Mouse (Mus musculus): Measurements from ENCODE around the gene Dcpp1. TPM values are rescaled to one million over a fixed set of nuclear protein-coding genes. Genes with fewer than 3 reads are reported as not detected.

The Dcpp1 gene
- 0.23 TPM in 1 of 2 replicates, not detected in the other for polyA plus RNA-seq (2012; rRNA removed)

DNA sequence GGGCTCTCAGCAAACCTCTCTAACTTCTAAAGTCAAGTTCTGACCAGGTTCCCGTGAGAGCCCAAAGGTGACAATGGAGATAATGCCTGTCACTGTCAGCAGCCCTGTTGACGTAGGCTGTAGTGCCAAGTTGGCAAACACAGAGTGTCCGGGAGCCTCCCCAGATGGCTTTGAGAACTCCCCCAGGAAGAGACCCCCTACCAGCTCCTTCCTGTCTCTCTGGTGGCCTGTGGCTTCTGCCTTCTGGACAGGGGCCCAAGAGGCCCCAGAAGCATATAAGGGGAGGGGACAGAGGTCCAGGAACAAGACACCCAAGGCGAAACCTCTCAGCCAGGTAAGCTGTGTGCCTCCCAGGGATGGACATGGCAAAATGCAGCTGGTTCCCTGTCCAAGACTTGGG lies at the start of gene Dcpp1, which contains the start of gene Dcpp2:
Gene Dcpp1, plus strand, starts transcription at position 301 of the 400 bp plus-strand sequence.
Gene Dcpp2, plus strand, starts transcription at position 305 of the 400 bp plus-strand sequence.

DNA sequence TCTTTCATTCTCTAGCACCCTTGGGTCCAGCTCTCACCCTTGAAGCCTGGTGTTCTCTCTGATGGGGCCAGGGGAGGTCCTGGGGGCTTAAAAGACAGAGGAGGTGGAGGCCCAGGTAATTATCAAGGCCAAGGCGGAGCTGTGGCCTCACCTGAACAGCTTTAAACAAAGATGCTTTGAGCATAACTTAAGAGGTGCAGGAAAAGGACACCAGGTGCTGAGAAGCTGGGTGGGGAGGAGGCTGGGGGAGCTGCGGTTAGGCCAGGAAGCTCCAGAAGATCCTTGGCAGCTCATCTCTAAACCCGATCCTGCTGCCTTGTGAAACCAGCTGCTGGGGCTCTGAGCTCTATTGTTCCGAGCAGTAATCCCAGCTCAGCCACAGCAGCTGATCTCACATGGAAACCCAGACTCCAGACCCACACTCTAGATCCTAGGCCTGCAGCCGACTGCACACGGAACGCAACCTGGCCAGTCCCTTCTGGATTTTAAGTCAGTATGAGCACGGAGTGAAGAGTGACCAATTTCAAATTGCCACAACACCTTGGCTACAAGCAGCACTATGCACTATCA lies 44.6 kb upstream of the Dcpp1 start, which contains the start of gene Prss33:
Gene Prss33, minus strand, starts transcription at position 51 of the 570 bp plus-strand sequence.

DNA sequence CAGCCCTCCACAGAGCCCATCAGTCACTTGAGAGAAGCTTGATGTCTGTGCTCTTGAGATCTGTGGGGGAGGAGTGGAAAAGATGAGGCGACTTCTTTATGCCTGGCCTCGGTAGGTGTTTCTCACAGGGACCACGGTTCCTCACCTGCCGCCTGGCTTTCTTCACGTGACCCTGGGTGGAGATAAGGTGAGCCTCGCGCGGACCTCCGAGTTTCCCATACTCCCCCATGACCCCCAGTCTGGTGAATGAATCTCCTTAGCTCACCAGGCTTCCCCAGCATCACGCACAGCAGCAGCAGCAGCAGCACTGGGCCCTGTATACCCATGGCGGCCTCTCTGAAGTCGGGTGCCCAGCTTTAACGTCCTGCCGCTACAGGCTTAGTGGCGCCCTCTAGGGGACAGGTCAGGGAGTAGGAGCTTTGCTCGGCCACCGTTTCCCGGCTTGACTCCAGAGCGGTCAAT lies 36.8 kb upstream of the Dcpp1 start, which contains the start of the genes Prss32 and Prss41:
Gene Prss32, plus strand, starts transcription at position 44 of the 462 bp plus-strand sequence.
Gene Prss41, minus strand, starts transcription at position 361 of the 462 bp plus-strand sequence.

DNA sequence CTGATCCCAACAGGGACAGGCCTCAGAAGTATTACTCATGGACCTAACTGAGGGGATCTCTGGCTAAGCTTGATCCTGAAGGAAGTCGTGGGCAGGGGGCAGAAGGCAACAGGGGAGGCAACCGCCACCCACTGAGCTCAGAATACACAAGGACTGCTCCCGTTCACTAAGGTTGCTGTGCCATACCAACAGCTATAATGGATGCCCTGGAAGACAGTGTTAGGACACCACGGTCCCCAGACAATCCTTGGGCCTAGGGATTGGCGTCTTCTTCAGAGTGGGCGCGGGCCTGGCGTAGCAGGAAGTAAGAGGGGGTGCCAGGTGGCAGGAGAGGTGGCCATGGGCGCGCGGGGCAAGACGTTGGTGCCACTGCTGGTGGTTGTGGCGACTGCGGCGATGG lies 12.9 kb upstream of the Dcpp1 start, which contains the start of gene Prss21:
Gene Prss21, plus strand, starts transcription at position 301 of the 400 bp plus-strand sequence.

GRCm38 (mm10) chr17:23917158-23917557 lies 36.5 kb downstream of the Dcpp1 start, which contains the start of gene Dcpp3:
Gene Dcpp3, plus strand, starts transcription at chr17:23917458.

Other genes with a start within 250 kb of the Dcpp1 start
- 1.3 and 1.7 TPM in 2 replicates for gene Mmp25, start 235.6 kb upstream of the Dcpp1 start, polyA plus RNA-seq (2012; rRNA removed)
- 0.15 and 0.43 TPM in 2 replicates for gene Bicdl2, start 220.4 kb upstream of the Dcpp1 start, polyA plus RNA-seq (2012; rRNA removed)
- gene Hcfc1r1, start 207.3 kb upstream of the Dcpp1 start, polyA plus RNA-seq (2012; rRNA removed) = 82.1 and 90.1 TPM in 2 replicates
- 47.0 and 47.3 TPM in 2 replicates for gene Thoc6, start 207.0 kb upstream of the Dcpp1 start, polyA plus RNA-seq (2012; rRNA removed)
- gene Tnfrsf12a, start 203.4 kb upstream of the Dcpp1 start, polyA plus RNA-seq (2012; rRNA removed) = 2.6 and 4.7 TPM in 2 replicates
- gene Cldn6, start 201.6 kb upstream of the Dcpp1 start, polyA plus RNA-seq (2012; rRNA removed) = 0.39 and 7.4 TPM in 2 replicates
- 0.92 and 2.9 TPM in 2 replicates for gene Cldn9, start 196.8 kb upstream of the Dcpp1 start, polyA plus RNA-seq (2012; rRNA removed)
- 0.15 and 0.78 TPM in 2 replicates for gene 1520401A03Rik, start 158.1 kb upstream of the Dcpp1 start, polyA plus RNA-seq (2012; rRNA removed)
- 38.5 and 40.6 TPM in 2 replicates for gene Pkmyt1, start 154.5 kb upstream of the Dcpp1 start, polyA plus RNA-seq (2012; rRNA removed)
- gene Paqr4, start 140.0 kb upstream of the Dcpp1 start, polyA plus RNA-seq (2012; rRNA removed) = 23.6 and 25.2 TPM in 2 replicates
- gene Kremen2, start 135.0 kb upstream of the Dcpp1 start, polyA plus RNA-seq (2012; rRNA removed) = 1.1 and 6.0 TPM in 2 replicates
- gene Flywch1, start 109.3 kb upstream of the Dcpp1 start, polyA plus RNA-seq (2012; rRNA removed) = 97.4 and 99.1 TPM in 2 replicates
- 44.8 and 54.5 TPM in 2 replicates for gene Flywch2, start 94.8 kb upstream of the Dcpp1 start, polyA plus RNA-seq (2012; rRNA removed)
- 634 and 697 TPM in 2 replicates for gene Srrm2, start 90.3 kb upstream of the Dcpp1 start, polyA plus RNA-seq (2012; rRNA removed)
- 905 and 997 TPM in 2 replicates for gene Elob, start 51.7 kb upstream of the Dcpp1 start, polyA plus RNA-seq (2012; rRNA removed)
- 0.31 and 0.74 TPM in 2 replicates for gene Prss33, start 44.8 kb upstream of the Dcpp1 start, polyA plus RNA-seq (2012; rRNA removed)
- gene Prss32, start 37.0 kb upstream of the Dcpp1 start, polyA plus RNA-seq (2012; rRNA removed) = 0.10 and 0.16 TPM in 2 replicates
- gene Prss41, start 36.7 kb upstream of the Dcpp1 start, polyA plus RNA-seq (2012; rRNA removed) = 1.9 TPM in 2 replicates
- not detected in 2 replicates for gene Prss21, start 12.8 kb upstream of the Dcpp1 start, polyA plus RNA-seq (2012; rRNA removed)
- gene Dcpp2, start within 50 bp of the Dcpp1 start, polyA plus RNA-seq (2012; rRNA removed) = not detected in 2 replicates
- 0.33 TPM in 1 of 2 replicates, not detected in the other for gene Dcpp3, start 36.6 kb downstream of the Dcpp1 start, polyA plus RNA-seq (2012; rRNA removed)
- not detected in 2 replicates for gene Sbp, start 60.8 kb downstream of the Dcpp1 start, polyA plus RNA-seq (2012; rRNA removed)
- gene Sbpl, start 74.4 kb downstream of the Dcpp1 start, polyA plus RNA-seq (2012; rRNA removed) = not detected in 2 replicates
- 0.04 TPM in 1 of 2 replicates, not detected in the other for gene Prss30, start 99.7 kb downstream of the Dcpp1 start, polyA plus RNA-seq (2012; rRNA removed)
- 0.24 TPM in 1 of 2 replicates, not detected in the other for gene Prss22, start 117.2 kb downstream of the Dcpp1 start, polyA plus RNA-seq (2012; rRNA removed)
- 0.16 TPM in 1 of 2 replicates, not detected in the other for gene Prss27, start 157.3 kb downstream of the Dcpp1 start, polyA plus RNA-seq (2012; rRNA removed)
- 62.4 and 69.4 TPM in 2 replicates for gene Kctd5, start 192.6 kb downstream of the Dcpp1 start, polyA plus RNA-seq (2012; rRNA removed)

Measured in central nervous system, embryonic 14 days (tissue).